Mouse (Mus musculus) ES-Bruce4 (cell line): ENCODE measurements around the gene Aqp11.

Experiments
- CTCF ChIP-seq: IDR thresholded peaks from one replicate; pipeline ENCODE4 v1.8.1; 2011; ENCODE audit warnings: low read depth, low read length
- EP300 ChIP-seq: IDR thresholded peaks from 2 replicates; pipeline ENCODE4 v1.6.1; 2011; ENCODE audit warnings: low read depth, low read length; ENCODE audit not compliant: insufficient read depth
- POLR2A ChIP-seq: IDR thresholded peaks from one replicate; pipeline ENCODE4 v1.8.1; 2011; ENCODE audit warnings: low read length; ENCODE audit not compliant: insufficient read depth

DNA sequence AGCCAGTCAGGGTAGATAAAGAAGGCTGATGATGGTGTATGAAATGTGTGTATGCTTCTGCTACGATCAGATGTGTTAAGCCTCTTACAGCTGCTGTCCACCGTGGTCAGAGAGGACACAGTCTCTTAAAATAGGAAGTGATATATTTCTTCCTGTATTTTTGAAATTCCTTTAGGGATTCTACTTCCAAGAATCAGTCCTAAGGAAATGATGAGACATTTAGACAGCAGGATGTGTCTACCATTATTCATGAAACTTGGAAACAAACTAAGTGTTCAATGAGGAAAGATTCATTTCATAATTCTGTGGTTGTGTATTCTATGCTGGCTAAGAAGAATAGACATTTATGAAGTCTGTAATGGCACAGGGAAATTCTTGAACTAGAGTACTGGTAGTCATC, 37.8 kb upstream of the Aqp11 start:
- TF ChIP-seq CTCF (no peak), POLR2A (no peak), EP300 (no peak)
